Mouse (Mus musculus): ENCODE measurements around the gene 2810408A11Rik.

GRCm38 (mm10) chr11:69937834-69938233 lies 37.0 kb upstream of the 2810408A11Rik start:
- TF ChIP-seq CTCF (IDR thresholded peaks at IDR 0.05; ENCODE audit: low read depth) (no peak), EP300 (IDR thresholded peaks at IDR 0.05; ENCODE audit: low read depth) (no peak)

Measured in liver, postnatal 0 days (tissue).